Mouse (Mus musculus): ENCODE results near the gene Gnmt. TPM values are rescaled to one million over a fixed set of nuclear protein-coding genes. Genes with fewer than 3 reads are reported as not detected.
"Not testable (repeated sequence)": the region's sequence is repeated elsewhere in the genome, so short reads cannot be mapped to it uniquely, and the experiment has no call there.

Gene Gnmt
- 1 to 10 TPM; 1.8 to 3.1 TPM for total RNA-seq (2021)

- intact Hi-C loops (cut with DNase I): no loop called here
- no peak for DNase-seq
Measured at GRCm38 (mm10) chr17:46728904-46729318, at the start of gene Gnmt. TSS of gene Gnmt (minus strand) at chr17:46729168.

- DNase-seq: no peak
- intact Hi-C loops (cut with DNase I): no loop called here
Measured at GRCm38 (mm10) chr17:46776087-46776486, 47.1 kb upstream of the Gnmt start.

DNA sequence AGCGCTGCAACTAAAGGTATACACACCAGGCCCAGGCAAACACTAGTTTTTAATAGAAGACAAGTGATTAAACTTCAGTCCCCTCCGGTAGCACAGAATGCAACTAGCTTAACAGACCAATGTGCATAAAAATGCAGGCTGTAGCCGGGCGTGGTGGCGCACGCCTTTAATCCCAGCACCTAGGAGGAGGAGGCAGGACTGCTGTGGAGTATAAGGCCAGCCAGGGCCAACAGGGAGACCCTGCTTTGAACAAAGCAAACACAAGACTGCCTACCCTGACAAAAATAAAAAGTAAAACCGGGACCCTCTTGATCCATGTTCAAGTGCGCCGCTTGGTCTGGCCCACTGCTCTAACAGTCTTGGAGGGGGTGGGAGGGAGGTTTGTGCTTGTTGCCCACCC is 46.1 kb upstream of the Gnmt start:
- no peak for DNase-seq
- intact Hi-C loops (cut with DNase I): no loop called here

- intact Hi-C loops (cut with DNase I): no loop called here
Measured at GRCm38 (mm10) chr17:46774131-46774472, 45.1 kb upstream of the Gnmt start.

GRCm38 (mm10) chr17:46773278-46774130 is 44.5 kb upstream of the Gnmt start:
- no peak for DNase-seq
- intact Hi-C loops (cut with DNase I): loop anchor here (2.0 kb wide), 1 partner anchor 21 kb away; the partner anchor contains the start of gene Cnpy3

More at GRCm38 (mm10) chr17:46774131-46774472, 45.1 kb upstream of the Gnmt start:
- DNase-seq: no peak

GRCm38 (mm10) chr17:46772404-46773277 is 43.7 kb upstream of the Gnmt start, which contains the start of gene 2310039H08Rik:
TSS of gene 2310039H08Rik (plus strand) at chr17:46772635.
- peak; percentile 81 to 88 for DNase-seq
- intact Hi-C loops (cut with DNase I): loop anchor here (2.0 kb wide), 1 partner anchor 20 kb away; the partner anchor contains the start of gene Cnpy3

GRCm38 (mm10) chr17:46772038-46772403 is 43.1 kb upstream of the Gnmt start:
- intact Hi-C loops (cut with DNase I): loop anchor here (2.0 kb wide), 1 partner anchor 19 kb away; the partner anchor contains the start of gene Cnpy3
- DNase-seq: no peak

DNA sequence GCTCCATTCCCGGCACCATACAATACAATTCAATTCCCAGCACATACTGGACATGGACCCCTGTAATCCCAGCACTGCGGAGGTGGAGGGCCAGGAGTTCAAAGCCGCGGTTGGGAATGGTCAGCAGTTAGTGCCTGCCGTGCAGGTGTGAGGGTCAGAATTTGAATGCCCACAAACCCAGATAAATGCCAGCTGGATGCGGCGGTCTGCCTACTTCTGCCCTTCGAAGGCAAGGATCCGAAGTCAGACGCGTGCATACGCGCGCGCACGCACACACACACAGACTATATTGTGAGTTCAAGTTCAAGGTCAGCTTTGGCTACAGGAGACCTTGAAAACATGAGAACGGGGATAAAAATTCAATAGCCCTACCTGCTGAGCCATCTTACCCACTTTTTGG is 42.6 kb upstream of the Gnmt start:
- no peak for DNase-seq

GRCm38 (mm10) chr17:46771025-46771424 is 42.1 kb upstream of the Gnmt start:
- no peak for DNase-seq
- intact Hi-C loops (cut with DNase I): no loop called here

More for the DNA sequence above, 42.6 kb upstream of the Gnmt start:
- intact Hi-C loops (cut with DNase I): loop anchor here (2.0 kb wide), 1 partner anchor 19 kb away; the partner anchor contains the start of gene Cnpy3

- no peak for DNase-seq
- intact Hi-C loops (cut with DNase I): no loop called here
Measured at GRCm38 (mm10) chr17:46770546-46770945, 41.6 kb upstream of the Gnmt start.

DNA sequence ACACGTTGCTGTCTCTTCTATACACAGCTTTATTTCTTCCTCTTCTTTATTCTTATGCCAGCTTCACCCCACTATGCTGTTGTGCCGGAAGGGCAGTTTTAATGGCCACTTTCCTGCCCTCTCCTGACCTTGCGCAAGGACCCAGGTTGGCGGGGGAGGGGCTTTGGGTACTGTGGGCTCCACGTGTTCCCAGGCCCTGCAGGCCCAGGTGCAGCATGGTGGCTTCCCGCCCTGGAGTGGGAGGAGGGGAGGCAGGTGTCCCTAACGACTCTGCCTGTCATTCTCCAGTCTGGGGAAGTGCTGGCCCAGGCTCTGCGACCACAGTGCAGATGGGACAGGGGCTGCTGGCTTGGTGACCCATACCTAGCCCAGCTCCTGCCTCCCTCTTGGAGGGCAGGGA is 38.9 kb upstream of the Gnmt start:
- DNase-seq: no peak
- intact Hi-C loops (cut with DNase I): no loop called here

DNA sequence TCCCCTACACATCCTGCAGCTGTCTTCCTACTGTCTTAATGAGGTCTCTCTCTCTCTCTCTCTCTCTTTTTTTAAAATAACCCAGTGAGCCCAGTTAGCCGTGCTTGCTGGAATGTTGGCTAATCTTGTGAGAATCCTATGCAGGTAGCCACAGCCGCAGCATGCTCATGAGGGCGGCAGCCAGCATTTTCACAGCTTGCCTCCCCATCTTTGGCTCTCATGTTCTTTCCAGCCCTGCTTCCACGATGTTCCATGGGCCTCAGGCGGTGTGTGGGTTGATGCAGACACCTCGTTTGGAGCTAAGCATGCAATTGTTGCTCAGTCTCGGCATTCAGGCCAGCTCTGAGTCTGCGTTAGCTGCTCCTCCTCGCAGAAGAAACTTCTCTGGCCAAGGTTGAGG is 35.9 kb upstream of the Gnmt start:
- intact Hi-C loops (cut with DNase I); DNase-seq: not testable (repeated sequence)

DNA sequence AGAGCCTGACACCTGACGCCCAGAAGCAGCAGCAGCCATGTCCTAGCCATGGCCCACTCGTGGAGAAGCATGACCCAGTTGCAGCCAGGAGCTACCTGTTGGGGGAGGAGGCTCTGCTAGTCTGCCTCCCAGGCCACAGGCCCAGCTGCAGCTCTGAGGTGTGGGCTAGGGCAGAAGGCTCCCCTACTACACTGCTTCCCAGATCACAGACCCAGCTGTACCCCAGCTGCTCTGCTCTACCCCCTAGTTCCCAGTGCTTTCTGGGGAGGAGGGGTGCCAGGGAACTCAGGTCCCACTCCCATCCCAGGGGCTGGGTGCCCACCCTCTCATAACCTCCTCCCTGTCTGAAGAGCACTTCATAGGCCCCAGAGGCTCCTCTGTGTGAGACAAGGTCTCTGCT is 34.6 kb upstream of the Gnmt start, which contains the start of gene Ptcra:
Gene Ptcra (minus strand): TSS at position 169 of the 400 bp plus-strand sequence.
- no peak for DNase-seq
- intact Hi-C loops (cut with DNase I): no loop called here

DNA sequence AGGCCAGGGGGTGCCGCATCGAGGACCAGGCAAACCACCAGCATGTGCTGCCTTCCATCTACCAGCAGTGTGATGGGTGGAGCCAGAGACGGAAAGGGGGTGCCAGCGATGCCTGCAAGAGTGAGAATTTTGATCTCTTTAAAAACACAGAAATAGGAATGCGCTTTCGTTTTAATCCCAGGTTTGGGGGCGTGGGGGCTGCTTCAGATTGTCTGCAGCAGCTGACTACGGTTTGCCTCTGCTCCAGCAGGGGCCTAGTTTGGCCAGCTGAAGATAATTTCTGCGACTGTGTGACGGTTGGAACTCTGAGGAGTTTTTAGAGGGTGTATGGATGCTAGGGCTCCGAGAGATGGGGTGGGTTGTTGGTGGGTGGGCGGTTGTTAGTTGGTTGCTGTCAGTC is 29.8 kb upstream of the Gnmt start:
- no peak for DNase-seq
- intact Hi-C loops (cut with DNase I): no loop called here

DNA sequence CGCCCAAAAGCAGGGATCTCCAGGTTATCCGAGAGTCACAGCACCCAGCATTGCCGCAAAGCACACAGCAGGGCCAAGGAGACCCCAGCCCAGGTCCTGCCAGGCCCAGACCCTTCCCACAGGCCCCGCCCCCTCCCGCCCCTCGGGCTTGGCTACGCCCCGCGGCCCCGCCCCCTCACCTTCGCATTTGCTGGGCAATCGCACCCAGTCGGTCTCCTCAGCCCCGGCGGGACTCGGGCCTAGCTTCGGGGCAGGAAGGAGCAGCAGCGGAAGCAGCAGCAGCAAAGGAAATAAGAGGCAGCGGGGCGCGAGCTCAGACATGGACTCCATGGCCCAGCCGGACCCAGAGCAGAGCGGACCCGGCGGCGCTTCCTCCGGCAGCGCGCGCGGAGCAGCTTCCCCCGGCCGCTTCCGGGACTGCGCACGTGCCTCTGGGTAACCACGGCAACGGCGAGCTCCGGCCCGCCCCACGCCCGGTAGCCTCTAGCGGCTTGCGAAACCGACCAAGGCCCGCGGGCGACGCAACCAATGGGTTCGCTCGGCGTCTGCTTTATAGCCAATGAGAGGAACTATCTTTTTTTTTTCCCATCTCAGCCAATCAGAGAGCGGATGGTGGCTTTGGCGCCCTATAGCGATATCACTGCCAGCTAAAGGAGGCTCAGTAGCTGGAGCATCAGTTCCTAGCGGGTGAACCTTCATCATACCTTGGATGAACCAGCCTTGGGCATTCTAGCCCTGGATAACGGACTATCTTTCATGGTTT is 23.0 kb upstream of the Gnmt start, which contains the start of gene Cnpy3:
Gene Cnpy3 (minus strand): TSS at position 421 of the 763 bp plus-strand sequence.
- intact Hi-C loops (cut with DNase I): loop anchor here (2.0 kb wide), 1 partner anchor 21 kb away; the partner anchor contains the start of gene 2310039H08Rik
- DNase-seq: peak; percentile 93

GRCm38 (mm10) chr17:46751056-46751793 is 22.3 kb upstream of the Gnmt start:
- intact Hi-C loops (cut with DNase I): no loop called here

GRCm38 (mm10) chr17:46750580-46750979 is 21.6 kb upstream of the Gnmt start:
- intact Hi-C loops (cut with DNase I): no loop called here
- DNase-seq: no peak

More at GRCm38 (mm10) chr17:46751056-46751793, 22.3 kb upstream of the Gnmt start:
- no peak for DNase-seq

DNA sequence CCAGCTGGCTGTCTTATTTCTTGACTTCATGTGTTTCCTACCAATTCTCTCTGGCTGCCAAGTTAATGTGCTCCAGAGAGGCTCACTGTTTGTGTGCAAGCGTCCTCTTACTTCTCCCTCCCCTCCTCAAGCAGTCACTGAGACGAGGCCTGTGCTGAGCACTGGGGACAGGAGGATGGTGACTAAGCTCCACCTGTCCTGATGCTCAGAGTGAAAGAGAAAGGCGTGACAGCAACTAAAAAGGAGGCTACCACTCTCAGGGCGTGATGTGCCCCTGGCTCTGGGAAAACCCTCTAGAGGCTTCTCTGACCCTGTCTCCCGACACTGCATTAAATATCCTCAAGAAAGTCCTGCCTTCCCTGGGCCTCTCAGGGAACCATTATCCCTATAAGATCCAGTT is 20.3 kb upstream of the Gnmt start:
- no peak for DNase-seq
- intact Hi-C loops (cut with DNase I): no loop called here

GRCm38 (mm10) chr17:46747806-46748205 is 18.8 kb upstream of the Gnmt start:
- DNase-seq: no peak
- intact Hi-C loops (cut with DNase I): no loop called here
